8 mouse cellular contexts compared by ENCODE assay signal in genomic region chr8:111643264-111644141, GRCm38 (mm10). TPM values are rescaled to one million over a fixed set of nuclear protein-coding genes. Genes with fewer than 3 reads are reported as not detected.
DNase-seq lines count a peak whose midpoint lies in the region; ATAC-seq and TF ChIP-seq lines count a peak whose summit lies in the region.

Zfp1 (plus strand) TSS chr8:111643401.

- peak; percentile 98 for DNase-seq in MEL (ENCODE audit: low read depth, low spot score)
- peak; percentile 93 to 94 for DNase-seq in cerebellum, adult 2 months
- DNase-seq in forelimb bud, embryonic 11.5 days (ENCODE audit: low read depth, low spot score) = peak; percentile 96
- DNase-seq in layer of hippocampus, adult 9-10 months (ENCODE audit: low spot score) = peak; percentile 84
- peak; percentile 75 for DNase-seq in ovary, postnatal 10 days (ENCODE audit: low spot score)
- peak; percentile 91 to 92 for DNase-seq in thymus, postnatal 10 days (ENCODE audit: low spot score in 2 of 2)

- peak within 1 kb of the TSS; percentile 69 for H3K4me2 ChIP-seq in lung, embryonic 16.5 days (ENCODE audit: low read depth, low read length)

- WGBS in cerebellum, adult 2 months = under 1% methylated on average over 74 of the region's 75 CpGs
- under 1% methylated on average over 72 of the region's 75 CpGs for WGBS in lung, embryonic 16.5 days

- H3K9ac ChIP-seq in MEL (ENCODE audit: control insufficient read depth, low read depth, low read length, poor library complexity, severe bottlenecking) = peak within 1 kb of the TSS; percentile 95
- H3K9ac ChIP-seq in lung, embryonic 16.5 days (ENCODE audit: low read length) = peak within 1 kb of the TSS; percentile 87

- peaks cover 23% of the 10 kb centered on the region for H3K79me2 ChIP-seq in MEL (ENCODE audit: control insufficient read depth, insufficient read depth, low read length, poor library complexity)

- H3K4me3 ChIP-seq in MEL (ENCODE audit: control insufficient read depth in 1 of 2, insufficient read depth in 1 of 2, low read depth in 2 of 2, low read length in 2 of 2) = peak within 1 kb of the TSS; percentile 89 to 92
- H3K4me3 ChIP-seq in cerebellum, adult 2 months (replicated peaks; ENCODE audit: insufficient read depth, low read depth, low read length) = peak within 1 kb of the TSS; percentile 65
- H3K4me3 ChIP-seq in lung, embryonic 16.5 days (ENCODE audit: low read length) = peak within 1 kb of the TSS; percentile 76

- no peak for TF ChIP-seq RAD21 in MEL (IDR thresholded peaks at IDR 0.05; ENCODE audit: low read depth, low read length)

- peak; percentile 64 to 84; a peak in 3 of 4 replicates for TF ChIP-seq POLR2A in MEL (IDR thresholded peaks at IDR 0.05; ENCODE audit: control insufficient read depth in 1 of 2, insufficient read depth in 1 of 2, low read depth in 1 of 2, low read length in 2 of 2, poor library complexity in 1 of 2)
- TF ChIP-seq POLR2A in cerebellum, adult 2 months (IDR thresholded peaks at IDR 0.05; ENCODE audit: borderline replicate concordance, insufficient read depth, low read length) = peak; percentile 64; the same call in 1 of the 2 replicates

- H3K36me3 ChIP-seq in MEL (ENCODE audit: control insufficient read depth in 1 of 2, insufficient read depth in 2 of 2, low read length in 2 of 2) = peaks cover 0 to 16% of the 10 kb centered on the region in 2 experiments; a peak in 2 of 4 replicates
- no peaks in the 10 kb centered on the region; the same call in 1 of the 2 replicates for H3K36me3 ChIP-seq in lung, embryonic 16.5 days (ENCODE audit: control insufficient read depth, insufficient read depth, low read length)

- peak in 1 of 2 experiments; percentile 66; a peak in 2 of 4 replicates for TF ChIP-seq EP300 in MEL (IDR thresholded peaks at IDR 0.05; ENCODE audit: low read depth in 1 of 2, low read length in 2 of 2)

- peaks cover 3 to 18% of the 10 kb centered on the region in 2 experiments; a peak in 3 of 4 replicates for H3K4me1 ChIP-seq in MEL (ENCODE audit: control insufficient read depth in 1 of 2, insufficient read depth in 2 of 2, low read length in 2 of 2)
- no peaks in the 10 kb centered on the region for H3K4me1 ChIP-seq in cerebellum, adult 2 months (ENCODE audit: control insufficient read depth, insufficient read depth, low read length)
- H3K4me1 ChIP-seq in lung, embryonic 16.5 days (replicated peaks; ENCODE audit: control insufficient read depth, insufficient read depth, low read length) = peaks cover 6% of the 10 kb centered on the region

- peak; percentile 87 to 88 for ATAC-seq in hematopoietic stem cell, adult 5-6 weeks (replicated peaks in 1 of 2; ENCODE audit: insufficient read depth in 1 of 2, low FRiP score in 2 of 2, low TSS enrichment in 1 of 2, low read depth in 1 of 2, poor library complexity in 2 of 2, severe bottlenecking in 2 of 2)
- ATAC-seq in lung, embryonic 16.5 days (ENCODE audit: low read depth) = peak; percentile 98

- H3K9me3 ChIP-seq in MEL (replicated peaks; ENCODE audit: insufficient read depth, low read length) = no peaks in the 10 kb centered on the region
- H3K9me3 ChIP-seq in lung, embryonic 16.5 days (ENCODE audit: control insufficient read depth, low read length) = no peaks in the 10 kb centered on the region

- H3K27me3 ChIP-seq in MEL (ENCODE audit: control insufficient read depth in 1 of 2, insufficient read depth in 2 of 2, low read length in 2 of 2) = no peaks in the 10 kb centered on the region
- H3K27me3 ChIP-seq in cerebellum, adult 2 months (ENCODE audit: control insufficient read depth, insufficient read depth, low read length) = no peaks in the 10 kb centered on the region
- H3K27me3 ChIP-seq in lung, embryonic 16.5 days (ENCODE audit: control insufficient read depth, insufficient read depth, low read depth, low read length) = no peaks in the 10 kb centered on the region

- peak within 1 kb of the TSS; percentile 98 for H3K27ac ChIP-seq in MEL (ENCODE audit: control insufficient read depth, low read depth, low read length)
- H3K27ac ChIP-seq in cerebellum, adult 2 months (ENCODE audit: insufficient read depth, low read length) = peak within 1 kb of the TSS; percentile 86
- H3K27ac ChIP-seq in lung, embryonic 16.5 days (ENCODE audit: low read length) = peak within 1 kb of the TSS; percentile 95

- 0 out of 6 replicates have a peak, but pooled peaks of 1 of the 3 experiments have one; percentile 3 for TF ChIP-seq CTCF in MEL (IDR thresholded peaks at IDR 0.05 in 2 of 3, conservative IDR thresholded peaks at IDR 0.05 in 1 of 3; ENCODE audit: control insufficient read depth in 1 of 3, insufficient read depth in 1 of 3, low read depth in 2 of 3, low read length in 3 of 3, poor library complexity in 1 of 3, severe bottlenecking in 1 of 3)
- TF ChIP-seq CTCF in cerebellum, adult 2 months (IDR thresholded peaks at IDR 0.05; ENCODE audit: borderline replicate concordance, insufficient read depth, low read depth, low read length) = no peak

TF ChIP-seq in MEL, 35 proteins besides CTCF, POLR2A, EP300 and RAD21:
- peak; percentile 72 for TF ChIP-seq NELFE (IDR thresholded peaks at IDR 0.05; ENCODE audit: low read depth, low read length)
- no peak for TF ChIP-seq UBTF (IDR thresholded peaks at IDR 0.05; ENCODE audit: borderline replicate concordance, insufficient read depth, low read depth, low read length)
- TF ChIP-seq TAL1 (IDR thresholded peaks at IDR 0.05; ENCODE audit: low read length) = no peak
- peak; percentile 37; the same call in 1 of the 2 replicates for TF ChIP-seq JUND (IDR thresholded peaks at IDR 0.05; ENCODE audit: low read depth, low read length)
- peak; percentile 70; the same call in 1 of the 2 replicates for TF ChIP-seq ETS1 (IDR thresholded peaks at IDR 0.05; ENCODE audit: low read depth, low read length)
- TF ChIP-seq SIN3A (IDR thresholded peaks at IDR 0.05; ENCODE audit: low read length) = peak; percentile 84
- no peak for TF ChIP-seq MEF2A (IDR thresholded peaks at IDR 0.05; ENCODE audit: extremely low read depth, insufficient replicate concordance, low read depth, low read length, poor library complexity, severe bottlenecking)
- peak; percentile 74 for TF ChIP-seq NRF1 (IDR thresholded peaks at IDR 0.05; ENCODE audit: insufficient read depth, low read depth, low read length, poor library complexity, severe bottlenecking)
- TF ChIP-seq GABPA (IDR thresholded peaks at IDR 0.05; ENCODE audit: low read depth, low read length) = no peak
- no peak for TF ChIP-seq ZKSCAN1 (IDR thresholded peaks at IDR 0.05; ENCODE audit: low read depth, low read length)
- peak; percentile 44; the same call in 1 of the 2 replicates for TF ChIP-seq CHD2 (IDR thresholded peaks at IDR 0.05; ENCODE audit: low read length)
- 0 out of 2 replicates have a peak, but pooled peaks have one; percentile 6 for TF ChIP-seq GATA1 (IDR thresholded peaks at IDR 0.05; ENCODE audit: low read depth, low read length)
- TF ChIP-seq TBP (IDR thresholded peaks at IDR 0.05; ENCODE audit: low read depth, low read length) = peak; percentile 93
- peak; percentile 89 for TF ChIP-seq ELF1 (IDR thresholded peaks at IDR 0.05; ENCODE audit: low read depth, low read length)
- TF ChIP-seq MAX (IDR thresholded peaks at IDR 0.05; ENCODE audit: low read length) = peak; percentile 71
- peak; percentile 89 for TF ChIP-seq KAT2A (conservative IDR thresholded peaks at IDR 0.05; ENCODE audit: low read depth, low read length)
- TF ChIP-seq BHLHE40 (IDR thresholded peaks at IDR 0.05; ENCODE audit: borderline replicate concordance, low read depth, low read length) = no peak; the same call in 1 of the 2 replicates
- TF ChIP-seq ZNF384 (IDR thresholded peaks at IDR 0.05; ENCODE audit: low read depth, low read length) = peak; percentile 84
- TF ChIP-seq POLR2AphosphoS5 (IDR thresholded peaks at IDR 0.05; ENCODE audit: borderline replicate concordance, low read depth, low read length) = no peak
- TF ChIP-seq CHD1 (IDR thresholded peaks at IDR 0.05; ENCODE audit: low read depth, low read length) = no peak
- no peak for TF ChIP-seq USF2 (IDR thresholded peaks at IDR 0.05; ENCODE audit: borderline replicate concordance in 1 of 2, insufficient read depth in 1 of 2, low read depth in 1 of 2, low read length in 2 of 2)
- TF ChIP-seq RCOR1 (IDR thresholded peaks at IDR 0.05; ENCODE audit: low read depth, low read length) = 0 out of 2 replicates have a peak, but pooled peaks have one; percentile 11
- peak; percentile 74 for TF ChIP-seq TCF12 (IDR thresholded peaks at IDR 0.05; ENCODE audit: low read depth, low read length)
- no peak for TF ChIP-seq ZC3H11A (IDR thresholded peaks at IDR 0.05; ENCODE audit: low read depth, low read length)
- peak; percentile 52 for TF ChIP-seq ZMIZ1 (IDR thresholded peaks at IDR 0.05; ENCODE audit: low read depth, low read length)
- TF ChIP-seq POLR2AphosphoS2 (IDR thresholded peaks at IDR 0.05; ENCODE audit: low read length) = peak; percentile 62
- no peak; the same call in 1 of the 2 replicates for TF ChIP-seq MAFK (IDR thresholded peaks at IDR 0.05; ENCODE audit: borderline replicate concordance, low read depth, low read length)
- peak; percentile 24; the same call in 1 of the 2 replicates for TF ChIP-seq USF1 (IDR thresholded peaks at IDR 0.05; ENCODE audit: low read depth, low read length)
- peak; percentile 65; the same call in 1 of the 2 replicates for TF ChIP-seq MAZ (IDR thresholded peaks at IDR 0.05; ENCODE audit: low read depth, low read length)
- no peak for TF ChIP-seq SMC3 (IDR thresholded peaks at IDR 0.05; ENCODE audit: low read depth, low read length)
- TF ChIP-seq E2F4 (IDR thresholded peaks at IDR 0.05; ENCODE audit: borderline replicate concordance, low read depth, low read length) = no peak
- peak; percentile 89 for TF ChIP-seq MYC (IDR thresholded peaks at IDR 0.05; ENCODE audit: low read depth, low read length)
- peak; percentile 96 for TF ChIP-seq MYB (IDR thresholded peaks at IDR 0.05; ENCODE audit: low read depth, low read length)
- TF ChIP-seq HCFC1 (IDR thresholded peaks at IDR 0.05; ENCODE audit: low read depth, low read length) = peak; percentile 98
- TF ChIP-seq MXI1 (IDR thresholded peaks at IDR 0.05; ENCODE audit: low read depth, low read length) = peak; percentile 63; the same call in 1 of the 2 replicates

RNA-seq across cellular contexts. Expression of gene Zfp1, which starts in this region (rescaled TPM):
- 12.0 and 12.2 TPM in 2 replicates for total RNA-seq in MEL (2012; rRNA removed)
- 10 to 100 TPM in 1 of 2 experiments, not detected in 1; 12.4 TPM for polyA plus RNA-seq in MEL (2012; ENCODE audit: insufficient read depth in 1 of 2, insufficient read length in 2 of 2, low read depth in 1 of 2, low replicate concordance in 2 of 2, missing spikeins in 1 of 2)
- 23.7 and 26.0 TPM in 2 replicates for polyA plus RNA-seq in cerebellum, adult 2 months (2012; rRNA removed)
- 21.8 and 22.6 TPM in 2 replicates for total RNA-seq in hematopoietic stem cell, adult 5-6 weeks (2017)
- polyA plus RNA-seq in lung, embryonic 16.5 days (2015; fragmentation: Nextera tagmentation; extraction: Ambion mirVana) = 19.8 and 19.9 TPM in 2 replicates

Comparison
In these comparisons a context has a peak if more than half of its experiments do, and no peak if none do; other contexts are left out.
1. Peak in every context shown above with its lines: DNase-seq, ATAC-seq, H3K4me3 ChIP-seq and H3K27ac ChIP-seq.